Mouse (Mus musculus) G1E (cell line): ENCODE results near the gene Slc25a26.

Experiments used
- CTCF ChIP-seq: IDR thresholded peaks from 2 replicates; pipeline ENCODE4 v1.5.1; 2012; ENCODE audit warnings: low read depth, low read length, inconsistent platforms, mixed read lengths
- GATA1 ChIP-seq: IDR thresholded peaks from 2 replicates; pipeline ENCODE4 v1.6.1; 2012; ENCODE audit warnings: borderline replicate concordance, low read length, inconsistent platforms, mixed read lengths
- POLR2AphosphoS5 ChIP-seq: IDR thresholded peaks from 2 replicates; pipeline ENCODE4 v1.6.1; 2012; ENCODE audit warnings: low read depth, low read length, inconsistent platforms; ENCODE audit not compliant: insufficient replicate concordance

- TF ChIP-seq GATA1 (no peak), CTCF (no peak), POLR2AphosphoS5 (no peak)
Observed at GRCm38 (mm10) chr6:94550298-94550697, 50.2 kb downstream of the Slc25a26 start.
